Mouse (Mus musculus) MEL (cell line): ENCODE results near the gene Slc34a2. TPM values are rescaled to one million over a fixed set of nuclear protein-coding genes. Genes with fewer than 3 reads are reported as not detected.

Experiments used
- DNase-seq: peaks from one replicate; pipeline ENCODE4 v3.0.0; 2011; ENCODE audit warnings: low read depth, low spot score
- H3K27ac ChIP-seq: 2 replicates; pipeline ENCODE4 v1.5.1; 2012; ENCODE audit warnings: low read depth, mild to moderate bottlenecking, control low read depth, low read length, moderate library complexity; ENCODE audit not compliant: control insufficient read depth
- H3K27me3 ChIP-seq, 2 experiments: fragments of 150-350 bp in 1 of 2; sonication (generic) in 1 of 2; 2 replicates each; pipeline ENCODE4 v1.6.1; 2012; ENCODE audit warnings: low read length in 2 of 2, mild to moderate bottlenecking in 2 of 2, improper control_type of control experiment in 1 of 2, moderate library complexity in 1 of 2; ENCODE audit not compliant: insufficient read depth in 2 of 2, control insufficient read depth in 1 of 2
- H3K36me3 ChIP-seq, 2 experiments: 2 replicates each; pipeline ENCODE4 v1.6.1; 2012 to 2014; ENCODE audit warnings: low read length in 2 of 2, improper control_type of control experiment in 1 of 2, inconsistent platforms in 1 of 2, mild to moderate bottlenecking in 1 of 2; ENCODE audit not compliant: insufficient read depth in 2 of 2, control insufficient read depth in 1 of 2
- H3K4me1 ChIP-seq, 2 experiments: fragments of 150-350 bp in 1 of 2; sonication (generic) in 1 of 2; 2 replicates each; pipeline ENCODE4 v1.6.1; 2012; ENCODE audit warnings: low read length in 2 of 2, improper control_type of control experiment in 1 of 2, mild to moderate bottlenecking in 1 of 2; ENCODE audit not compliant: insufficient read depth in 2 of 2, control insufficient read depth in 1 of 2
- H3K4me3 ChIP-seq, 2 experiments: fragments of 150-350 bp in 1 of 2; sonication (generic) in 1 of 2; 2 replicates each; pipeline ENCODE4 v1.5.1; 2012; ENCODE audit warnings: low read depth in 2 of 2, low read length in 2 of 2, mild to moderate bottlenecking in 2 of 2, moderate library complexity in 2 of 2, control low read depth in 1 of 2, improper control_type of control experiment in 1 of 2; ENCODE audit not compliant: control insufficient read depth in 1 of 2, insufficient read depth in 1 of 2
- H3K79me2 ChIP-seq: 2 replicates; pipeline ENCODE4 v1.6.1; 2012; ENCODE audit warnings: mild to moderate bottlenecking, low read length, moderate library complexity; ENCODE audit not compliant: control insufficient read depth, poor library complexity, insufficient read depth
- H3K9ac ChIP-seq: 2 replicates; pipeline ENCODE4 v1.6.1; 2012; ENCODE audit warnings: low read depth, mild to moderate bottlenecking, control low read depth, low read length, moderate library complexity; ENCODE audit not compliant: control insufficient read depth, poor library complexity, severe bottlenecking
- H3K9me3 ChIP-seq: fragments of 150-350 bp; sonication (generic); replicated peaks from 2 replicates; pipeline ENCODE4 v1.6.1; 2012; ENCODE audit warnings: mild to moderate bottlenecking, low read length, improper control_type of control experiment, moderate library complexity; ENCODE audit not compliant: insufficient read depth
- BHLHE40 ChIP-seq: IDR thresholded peaks from 2 replicates; pipeline ENCODE4 v1.6.1; 2012; ENCODE audit warnings: low read depth, mild to moderate bottlenecking, inconsistent platforms, low read length, improper control_type of control experiment, borderline replicate concordance
- CHD1 ChIP-seq: IDR thresholded peaks from 2 replicates; pipeline ENCODE4 v1.6.1; 2012; ENCODE audit warnings: low read depth, mild to moderate bottlenecking, inconsistent platforms, low read length, improper control_type of control experiment
- CHD2 ChIP-seq: IDR thresholded peaks from 2 replicates; pipeline ENCODE4 v1.6.1; 2011; ENCODE audit warnings: low read length, improper control_type of control experiment
- CTCF ChIP-seq, 3 experiments: IDR thresholded peaks in 2 of 3; conservative IDR thresholded peaks in 1 of 3; 2 replicates each; pipeline ENCODE4 v1.5.1; 2011 to 2012; ENCODE audit warnings: low read length in 3 of 3, low read depth in 2 of 3, mild to moderate bottlenecking in 2 of 3, improper control_type of control experiment in 1 of 3, inconsistent platforms in 1 of 3, mixed read lengths in 1 of 3, moderate library complexity in 1 of 3; ENCODE audit not compliant: control insufficient read depth in 1 of 3, insufficient read depth in 1 of 3, poor library complexity in 1 of 3, severe bottlenecking in 1 of 3
- ELF1 ChIP-seq: IDR thresholded peaks from 2 replicates; pipeline ENCODE4 v1.6.1; 2014; ENCODE audit warnings: low read depth, mild to moderate bottlenecking, inconsistent platforms, low read length, improper control_type of control experiment, moderate library complexity
- EP300 ChIP-seq, 2 experiments: IDR thresholded peaks; 2 replicates each; pipeline ENCODE4 v1.6.1; 2011; ENCODE audit warnings: improper control_type of control experiment in 2 of 2, low read length in 2 of 2, low read depth in 1 of 2, mild to moderate bottlenecking in 1 of 2
- ETS1 ChIP-seq: IDR thresholded peaks from 2 replicates; pipeline ENCODE4 v1.6.1; 2012; ENCODE audit warnings: low read depth, mild to moderate bottlenecking, inconsistent platforms, low read length, improper control_type of control experiment, moderate library complexity
- GATA1 ChIP-seq: IDR thresholded peaks from 2 replicates; pipeline ENCODE4 v1.6.1; 2011; ENCODE audit warnings: low read depth, low read length, improper control_type of control experiment
- KAT2A ChIP-seq: conservative IDR thresholded peaks from 2 replicates; pipeline ENCODE4 v1.6.1; 2012; ENCODE audit warnings: low read depth, low read length, improper control_type of control experiment, inconsistent platforms
- MAFK ChIP-seq: IDR thresholded peaks from 2 replicates; pipeline ENCODE4 v1.6.1; 2011; ENCODE audit warnings: low read depth, mild to moderate bottlenecking, low read length, improper control_type of control experiment, borderline replicate concordance
- MAZ ChIP-seq: IDR thresholded peaks from 2 replicates; pipeline ENCODE4 v1.6.1; 2012; ENCODE audit warnings: low read depth, mild to moderate bottlenecking, inconsistent platforms, low read length, improper control_type of control experiment
- MEF2A ChIP-seq: IDR thresholded peaks from 2 replicates; pipeline ENCODE4 v1.6.1; 2014; ENCODE audit warnings: low read depth, mild to moderate bottlenecking, inconsistent platforms, low read length, improper control_type of control experiment; ENCODE audit not compliant: poor library complexity, insufficient replicate concordance, severe bottlenecking; ENCODE audit errors: extremely low read depth
- MXI1 ChIP-seq: IDR thresholded peaks from 2 replicates; pipeline ENCODE4 v1.6.1; 2011; ENCODE audit warnings: mild to moderate bottlenecking, low read depth, low read length, improper control_type of control experiment
- MYB ChIP-seq: IDR thresholded peaks from 2 replicates; pipeline ENCODE4 v1.6.1; 2011; ENCODE audit warnings: mild to moderate bottlenecking, low read depth, low read length, improper control_type of control experiment
- MYC ChIP-seq: IDR thresholded peaks from 2 replicates; pipeline ENCODE4 v1.6.1; 2011; ENCODE audit warnings: low read depth, mild to moderate bottlenecking, low read length, improper control_type of control experiment, moderate library complexity
- NELFE ChIP-seq: IDR thresholded peaks from 2 replicates; pipeline ENCODE4 v1.6.1; 2011; ENCODE audit warnings: low read depth, low read length, improper control_type of control experiment
- NRF1 ChIP-seq: IDR thresholded peaks from 2 replicates; pipeline ENCODE4 v1.6.1; 2014; ENCODE audit warnings: low read depth, mild to moderate bottlenecking, inconsistent platforms, low read length, improper control_type of control experiment, moderate library complexity; ENCODE audit not compliant: poor library complexity, insufficient read depth, severe bottlenecking
- POLR2A ChIP-seq, 2 experiments: IDR thresholded peaks; 2 replicates each; pipeline ENCODE4 v1.6.1; 2011 to 2012; ENCODE audit warnings: low read length in 2 of 2, mild to moderate bottlenecking in 2 of 2, control low read depth in 1 of 2, improper control_type of control experiment in 1 of 2, low read depth in 1 of 2, moderate library complexity in 1 of 2; ENCODE audit not compliant: control insufficient read depth in 1 of 2, insufficient read depth in 1 of 2, poor library complexity in 1 of 2
- RAD21 ChIP-seq: IDR thresholded peaks from 2 replicates; pipeline ENCODE4 v1.6.1; 2011; ENCODE audit warnings: mild to moderate bottlenecking, low read depth, low read length, improper control_type of control experiment
- RCOR1 ChIP-seq: IDR thresholded peaks from 2 replicates; pipeline ENCODE4 v1.6.1; 2012; ENCODE audit warnings: low read depth, mild to moderate bottlenecking, inconsistent platforms, low read length, improper control_type of control experiment
- SIN3A ChIP-seq: IDR thresholded peaks from 2 replicates; pipeline ENCODE4 v1.6.1; 2012; ENCODE audit warnings: low read length, improper control_type of control experiment, inconsistent platforms
- TBP ChIP-seq: IDR thresholded peaks from 2 replicates; pipeline ENCODE4 v1.8.0; 2011; ENCODE audit warnings: low read depth, low read length, improper control_type of control experiment
- TCF12 ChIP-seq: IDR thresholded peaks from 2 replicates; pipeline ENCODE4 v1.6.1; 2014; ENCODE audit warnings: low read depth, mild to moderate bottlenecking, inconsistent platforms, low read length, improper control_type of control experiment, moderate library complexity
- UBTF ChIP-seq: IDR thresholded peaks from 2 replicates; pipeline ENCODE4 v1.6.1; 2012; ENCODE audit warnings: low read depth, mild to moderate bottlenecking, inconsistent platforms, low read length, improper control_type of control experiment, moderate library complexity, borderline replicate concordance; ENCODE audit not compliant: insufficient read depth
- USF2 ChIP-seq, 2 experiments: IDR thresholded peaks; 2 replicates each; pipeline ENCODE4 v1.6.1; 2011 to 2012; ENCODE audit warnings: improper control_type of control experiment in 2 of 2, low read length in 2 of 2, borderline replicate concordance in 1 of 2, inconsistent platforms in 1 of 2, low read depth in 1 of 2, mild to moderate bottlenecking in 1 of 2; ENCODE audit not compliant: insufficient read depth in 1 of 2
- ZKSCAN1 ChIP-seq: IDR thresholded peaks from 2 replicates; pipeline ENCODE4 v1.6.1; 2012; ENCODE audit warnings: low read depth, mild to moderate bottlenecking, inconsistent platforms, low read length, improper control_type of control experiment, moderate library complexity
- polyA plus RNA-seq, 2 experiments: library from polyadenylated mRNA; stranded (reverse) in 1 of 2; unstranded in 1 of 2; fragments of >175 nt in 1 of 2; fragments of >200 nt in 1 of 2; gene quantifications; 2 replicates each; pipeline versions ENCODE4 v1.2.1 to v1.2.4; 2012; ENCODE audit warnings: low replicate concordance in 2 of 2, low read depth in 1 of 2; ENCODE audit not compliant: insufficient read length in 2 of 2, insufficient read depth in 1 of 2, missing spikeins in 1 of 2
- total RNA-seq: library from RNA; depleted of rRNA; stranded (reverse); fragments of 300-350 nt; gene quantifications from 2 replicates; pipeline ENCODE4 v1.2.3, GENCODE M21; 2012

Slc34a2 gene
- total and polyA plus RNA-seq, 3 experiments: not detected

GRCm38 (mm10) chr5:53047951-53048350 lies 10.1 kb downstream of the Slc34a2 start:
- DNase-seq: no peak
- H3K9me3 ChIP-seq: no peaks in the 10 kb centered on the region
- no peaks in the 10 kb centered on the region for H3K27me3 ChIP-seq
- no peak for TF ChIP-seq CHD2
- no peak for TF ChIP-seq TCF12
- no peak for TF ChIP-seq USF2 (IDR thresholded peaks at IDR 0.05; ENCODE audit: borderline replicate concordance in 1 of 2, insufficient read depth in 1 of 2, low read depth in 1 of 2, low read length in 2 of 2)
- TF ChIP-seq MXI1: no peak
- no peak for TF ChIP-seq RAD21
- TF ChIP-seq TBP: no peak
- TF ChIP-seq SIN3A: no peak
- TF ChIP-seq MYC: no peak
- TF ChIP-seq NELFE: no peak
- TF ChIP-seq MAFK: no peak
- TF ChIP-seq ZKSCAN1: no peak
- no peak for TF ChIP-seq MYB
- TF ChIP-seq ETS1: no peak
- no peaks in the 10 kb centered on the region for H3K79me2 ChIP-seq
- H3K4me1 ChIP-seq: no peaks in the 10 kb centered on the region
- no peak overlapping the region for H3K9ac ChIP-seq
- no peak overlapping the region for H3K4me3 ChIP-seq
- no peaks in the 10 kb centered on the region for H3K36me3 ChIP-seq
- no peak overlapping the region for H3K27ac ChIP-seq

GRCm38 (mm10) chr5:53048599-53048998 lies 10.7 kb downstream of the Slc34a2 start:
- Histone ChIP-seq H3K4me1 (no peaks in the 10 kb centered on the region), H3K36me3 (no peaks in the 10 kb centered on the region), H3K4me3 (no peak overlapping the region), H3K27ac (no peak overlapping the region), H3K9ac (no peak overlapping the region), H3K27me3 (no peaks in the 10 kb centered on the region), H3K79me2 (no peaks in the 10 kb centered on the region), H3K9me3 (no peaks in the 10 kb centered on the region)
- TF ChIP-seq RCOR1 (no peak), NRF1 (no peak), CTCF (IDR thresholded peaks at IDR 0.05 in 2 of 3, conservative IDR thresholded peaks at IDR 0.05 in 1 of 3; ENCODE audit: control insufficient read depth in 1 of 3, insufficient read depth in 1 of 3, low read depth in 2 of 3, low read length in 3 of 3, poor library complexity in 1 of 3, severe bottlenecking in 1 of 3) (no peak)
- no peak for DNase-seq

- no peaks in the 10 kb centered on the region for H3K79me2 ChIP-seq
- H3K27ac ChIP-seq: no peak overlapping the region
- H3K36me3 ChIP-seq: no peaks in the 10 kb centered on the region
- no peaks in the 10 kb centered on the region for H3K27me3 ChIP-seq
- H3K9me3 ChIP-seq: no peaks in the 10 kb centered on the region
- no peaks in the 10 kb centered on the region for H3K4me1 ChIP-seq
- DNase-seq: no peak
- no peak overlapping the region for H3K4me3 ChIP-seq
- H3K9ac ChIP-seq: no peak overlapping the region
- TF ChIP-seq MAZ: no peak
- TF ChIP-seq MYB: no peak
- TF ChIP-seq ETS1: no peak
- TF ChIP-seq BHLHE40: no peak
- no peak for TF ChIP-seq SIN3A
- TF ChIP-seq MXI1: no peak
- TF ChIP-seq CHD1: no peak
- TF ChIP-seq KAT2A: no peak
- TF ChIP-seq CHD2: no peak
- no peak for TF ChIP-seq ELF1
- no peak for TF ChIP-seq NRF1
- no peak for TF ChIP-seq RCOR1
- TF ChIP-seq MEF2A: no peak
- TF ChIP-seq NELFE: no peak
- TF ChIP-seq GATA1: no peak
- no peak for TF ChIP-seq UBTF
- no peak for TF ChIP-seq EP300 (IDR thresholded peaks at IDR 0.05; ENCODE audit: low read depth in 1 of 2, low read length in 2 of 2)
- no peak for TF ChIP-seq POLR2A (IDR thresholded peaks at IDR 0.05; ENCODE audit: control insufficient read depth in 1 of 2, insufficient read depth in 1 of 2, low read depth in 1 of 2, low read length in 2 of 2, poor library complexity in 1 of 2)
Measured at GRCm38 (mm10) chr5:53049046-53049445, 11.2 kb downstream of the Slc34a2 start.
